Mouse (Mus musculus): ENCODE measurements around the gene Katnbl1. TPM values are rescaled to one million over a fixed set of nuclear protein-coding genes. Genes with fewer than 3 reads are reported as not detected.

Gene Katnbl1
- 24.0 and 25.0 TPM in 2 replicates for polyA plus RNA-seq (2015; fragmentation: Nextera tagmentation; extraction: Ambion mirVana)

GRCm38 (mm10) chr2:112378973-112379898 is at the start of gene Katnbl1:
TSS of gene Katnbl1 (plus strand) at chr2:112379211.

GRCm38 (mm10) chr2:112367726-112368673 is 11.0 kb upstream of the Katnbl1 start, which contains the start of gene Emc4:
TSS of gene Emc4 (minus strand) at chr2:112368027.

GRCm38 (mm10) chr2:112454862-112455564 is 76.0 kb downstream of the Katnbl1 start, which contains the start of gene Emc7:
TSS of gene Emc7 (plus strand) at chr2:112454997.

Other genes with a start within 250 kb of the Katnbl1 start
- gene Olfr1316, start 244.2 kb upstream of the Katnbl1 start, polyA plus RNA-seq (2015; fragmentation: Nextera tagmentation; extraction: Ambion mirVana) = not detected in 2 replicates
- gene Olfr1317, start 238.9 kb upstream of the Katnbl1 start, polyA plus RNA-seq (2015; fragmentation: Nextera tagmentation; extraction: Ambion mirVana) = not detected in 2 replicates
- gene Olfr1318, start 225.0 kb upstream of the Katnbl1 start, polyA plus RNA-seq (2015; fragmentation: Nextera tagmentation; extraction: Ambion mirVana) = 0.03 TPM in 1 of 2 replicates, not detected in the other
- gene Lpcat4, start 139.7 kb upstream of the Katnbl1 start, polyA plus RNA-seq (2015; fragmentation: Nextera tagmentation; extraction: Ambion mirVana) = 6.7 and 9.5 TPM in 2 replicates
- gene Nutm1, start 119.9 kb upstream of the Katnbl1 start, polyA plus RNA-seq (2015; fragmentation: Nextera tagmentation; extraction: Ambion mirVana) = 0.05 TPM in 1 of 2 replicates, not detected in the other
- gene Nop10, start 117.3 kb upstream of the Katnbl1 start, polyA plus RNA-seq (2015; fragmentation: Nextera tagmentation; extraction: Ambion mirVana) = 337 and 398 TPM in 2 replicates
- 8.2 and 9.0 TPM in 2 replicates for gene Slc12a6, start 113.4 kb upstream of the Katnbl1 start, polyA plus RNA-seq (2015; fragmentation: Nextera tagmentation; extraction: Ambion mirVana)
- not detected in 2 replicates for gene Gm21985, start 112.9 kb upstream of the Katnbl1 start, polyA plus RNA-seq (2015; fragmentation: Nextera tagmentation; extraction: Ambion mirVana)
- 143 and 157 TPM in 2 replicates for gene Emc4, start 11.2 kb upstream of the Katnbl1 start, polyA plus RNA-seq (2015; fragmentation: Nextera tagmentation; extraction: Ambion mirVana)
- gene Emc7, start 75.8 kb downstream of the Katnbl1 start, polyA plus RNA-seq (2015; fragmentation: Nextera tagmentation; extraction: Ambion mirVana) = 37.8 and 41.9 TPM in 2 replicates
- 0.25 and 0.26 TPM in 2 replicates for gene Chrm5, start 101.6 kb downstream of the Katnbl1 start, polyA plus RNA-seq (2015; fragmentation: Nextera tagmentation; extraction: Ambion mirVana)
- gene Aven, start 113.8 kb downstream of the Katnbl1 start, polyA plus RNA-seq (2015; fragmentation: Nextera tagmentation; extraction: Ambion mirVana) = 4.7 and 5.5 TPM in 2 replicates